Mouse (Mus musculus): ENCODE results near the gene Chmp4b. TPM values are rescaled to one million over a fixed set of nuclear protein-coding genes. Genes with fewer than 3 reads are reported as not detected.

The Chmp4b gene
- polyA plus RNA-seq, 2 experiments = 20.7 to 206 TPM

DNA sequence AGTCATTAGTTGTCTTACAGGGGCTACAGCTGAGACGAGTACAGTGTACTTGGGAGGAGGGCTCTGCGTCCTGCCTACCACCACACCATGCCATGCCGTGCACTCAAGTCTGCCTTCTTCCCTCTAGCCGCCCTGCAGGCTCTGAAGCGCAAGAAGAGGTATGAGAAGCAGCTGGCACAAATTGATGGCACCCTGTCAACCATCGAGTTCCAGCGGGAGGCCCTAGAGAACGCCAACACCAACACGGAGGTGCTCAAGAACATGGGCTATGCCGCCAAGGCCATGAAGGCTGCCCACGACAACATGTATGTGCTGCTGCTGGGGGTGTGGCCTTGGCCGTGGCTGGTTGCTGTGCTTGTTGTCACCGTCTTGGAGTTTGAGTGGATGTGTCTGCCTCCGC, 37.9 kb downstream of the Chmp4b start:
- no peak for ATAC-seq (ENCODE audit: low FRiP score, low read depth)
- Histone ChIP-seq H3K9ac (ENCODE audit: low read depth, low read length, severe bottlenecking) (no peak overlapping the region), H3K4me2 (replicated peaks; ENCODE audit: low read depth, low read length, severe bottlenecking) (no peak overlapping the region), H3K36me3 (ENCODE audit: control insufficient read depth, insufficient read depth, low read length) (peaks cover 55% of the 10 kb centered on the region), H3K4me3 (replicated peaks; ENCODE audit: low read length) (no peak overlapping the region), H3K4me1 (ENCODE audit: control insufficient read depth, insufficient read depth, low read length) (no peaks in the 10 kb centered on the region), H3K27me3 (ENCODE audit: control insufficient read depth, insufficient read depth, low read length) (no peaks in the 10 kb centered on the region), H3K9me3 (ENCODE audit: control insufficient read depth, low read length) (no peaks in the 10 kb centered on the region), H3K27ac (replicated peaks; ENCODE audit: low read depth, low read length) (no peak overlapping the region)
- no peak for TF ChIP-seq POLR2A (IDR thresholded peaks at IDR 0.05; ENCODE audit: borderline replicate concordance, extremely low read depth, insufficient read depth, insufficient read length)
- no peak for DNase-seq (ENCODE audit: low spot score)
- 90% methylated on average over 14 of the region's 14 CpGs for WGBS

DNA sequence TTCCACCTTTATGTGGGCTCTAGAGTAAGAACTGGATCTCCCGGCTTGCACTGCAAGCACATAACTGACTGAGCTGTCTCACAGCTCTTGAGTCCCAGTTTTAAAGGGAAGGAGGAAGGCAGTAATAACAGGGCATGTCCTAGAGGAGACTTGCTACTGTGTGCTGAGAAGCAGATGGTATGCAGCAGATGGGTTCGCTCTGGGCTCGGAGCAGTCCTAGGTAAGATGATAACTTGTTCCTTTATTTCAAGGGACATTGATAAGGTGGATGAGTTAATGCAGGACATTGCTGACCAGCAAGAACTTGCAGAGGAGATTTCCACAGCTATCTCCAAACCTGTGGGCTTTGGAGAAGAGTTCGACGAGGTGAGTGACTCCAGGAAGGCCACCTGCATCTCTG, 39.5 kb downstream of the Chmp4b start:
- no peaks in the 10 kb centered on the region for H3K9me3 ChIP-seq (ENCODE audit: control insufficient read depth, low read length)
- no peaks in the 10 kb centered on the region for H3K27me3 ChIP-seq (ENCODE audit: control insufficient read depth, insufficient read depth, low read length)
- peaks cover 62% of the 10 kb centered on the region for H3K36me3 ChIP-seq (ENCODE audit: control insufficient read depth, insufficient read depth, low read length)
- TF ChIP-seq POLR2A (IDR thresholded peaks at IDR 0.05; ENCODE audit: borderline replicate concordance, extremely low read depth, insufficient read depth, insufficient read length) = no peak
- 93% methylated on average over 5 of the region's 5 CpGs for WGBS
- no peak overlapping the region for H3K27ac ChIP-seq (replicated peaks; ENCODE audit: low read depth, low read length)
- no peak overlapping the region for H3K9ac ChIP-seq (ENCODE audit: low read depth, low read length, severe bottlenecking)
- ATAC-seq (ENCODE audit: low FRiP score, low read depth) (no peak), DNase-seq (ENCODE audit: low spot score) (no peak)
- no peak overlapping the region for H3K4me2 ChIP-seq (replicated peaks; ENCODE audit: low read depth, low read length, severe bottlenecking)
- H3K4me3 ChIP-seq (replicated peaks; ENCODE audit: low read length) = no peak overlapping the region
- H3K4me1 ChIP-seq (ENCODE audit: control insufficient read depth, insufficient read depth, low read length) = no peaks in the 10 kb centered on the region

DNA sequence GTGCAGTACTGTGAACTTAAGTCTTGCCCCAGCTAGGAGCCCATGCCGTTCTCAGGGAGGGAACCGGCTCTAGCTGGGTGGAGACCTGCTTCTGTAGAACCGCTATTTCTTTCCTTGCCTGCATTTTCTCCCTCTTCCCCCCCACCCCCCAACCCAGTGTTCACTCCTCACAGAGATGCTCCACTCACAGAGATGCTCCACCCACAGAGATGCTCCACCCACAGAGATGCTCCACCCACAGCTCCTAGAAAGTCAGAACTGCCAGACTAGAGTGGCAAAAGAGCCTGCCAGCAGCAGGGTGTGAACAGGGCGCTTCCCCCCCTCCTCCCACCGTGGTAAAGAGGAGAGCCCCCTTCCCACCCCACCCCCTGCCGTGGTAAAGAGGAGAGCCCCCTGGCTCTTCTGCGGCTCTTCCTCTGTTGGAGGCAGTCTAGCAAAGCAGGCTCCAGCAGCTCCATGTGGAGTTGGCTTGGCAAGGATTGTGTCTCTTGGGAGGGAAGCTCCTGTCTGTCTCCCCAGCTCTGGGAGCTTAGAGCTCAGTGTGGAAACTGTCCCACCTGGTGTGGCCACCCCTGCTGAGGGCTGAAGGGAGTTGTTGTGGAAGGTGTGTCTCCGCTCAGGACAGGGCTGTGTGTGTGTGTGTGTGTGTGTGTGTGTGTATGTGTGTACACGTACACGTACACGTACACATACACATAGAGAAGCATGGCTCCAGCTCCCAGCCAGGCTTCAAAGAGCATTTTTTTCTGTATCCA, 41.9 kb downstream of the Chmp4b start:
- Histone ChIP-seq H3K4me3 (replicated peaks; ENCODE audit: low read length) (no peak overlapping the region), H3K4me1 (ENCODE audit: control insufficient read depth, insufficient read depth, low read length) (no peaks in the 10 kb centered on the region), H3K9ac (ENCODE audit: low read depth, low read length, severe bottlenecking) (no peak overlapping the region), H3K27me3 (ENCODE audit: control insufficient read depth, insufficient read depth, low read length) (no peaks in the 10 kb centered on the region), H3K9me3 (ENCODE audit: control insufficient read depth, low read length) (no peaks in the 10 kb centered on the region), H3K4me2 (replicated peaks; ENCODE audit: low read depth, low read length, severe bottlenecking) (no peak overlapping the region), H3K27ac (replicated peaks; ENCODE audit: low read depth, low read length) (no peak overlapping the region), H3K36me3 (ENCODE audit: control insufficient read depth, insufficient read depth, low read length) (peaks cover 69% of the 10 kb centered on the region)
- DNase-seq (ENCODE audit: low spot score) (no peak), ATAC-seq (ENCODE audit: low FRiP score, low read depth) (no peak)
- 79% methylated on average over 8 of the region's 11 CpGs for WGBS
- no peak for TF ChIP-seq POLR2A (IDR thresholded peaks at IDR 0.05; ENCODE audit: borderline replicate concordance, extremely low read depth, insufficient read depth, insufficient read length)

DNA sequence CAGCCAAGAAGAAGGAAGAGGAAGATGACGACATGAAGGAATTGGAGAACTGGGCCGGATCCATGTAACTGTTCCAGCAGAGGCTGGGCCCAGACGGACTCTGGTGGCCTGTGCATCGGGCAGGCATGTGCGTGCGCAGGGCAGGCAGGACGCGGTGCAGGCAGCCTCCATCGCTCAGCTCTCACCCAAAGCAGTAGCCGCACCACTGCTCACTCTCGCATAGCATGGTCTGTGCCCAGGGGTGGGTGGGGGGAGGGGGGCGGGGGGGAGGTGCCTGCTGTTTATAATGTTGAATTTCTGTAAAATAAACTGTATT, 42.4 kb downstream of the Chmp4b start:
- Histone ChIP-seq H3K27ac (replicated peaks; ENCODE audit: low read depth, low read length) (no peak overlapping the region), H3K4me1 (ENCODE audit: control insufficient read depth, insufficient read depth, low read length) (no peaks in the 10 kb centered on the region), H3K9ac (ENCODE audit: low read depth, low read length, severe bottlenecking) (no peak overlapping the region), H3K36me3 (ENCODE audit: control insufficient read depth, insufficient read depth, low read length) (peaks cover 69% of the 10 kb centered on the region), H3K9me3 (ENCODE audit: control insufficient read depth, low read length) (no peaks in the 10 kb centered on the region), H3K27me3 (ENCODE audit: control insufficient read depth, insufficient read depth, low read length) (no peaks in the 10 kb centered on the region), H3K4me2 (replicated peaks; ENCODE audit: low read depth, low read length, severe bottlenecking) (no peak overlapping the region), H3K4me3 (replicated peaks; ENCODE audit: low read length) (no peak overlapping the region)
- DNase-seq (ENCODE audit: low spot score) (no peak), ATAC-seq (ENCODE audit: low FRiP score, low read depth) (no peak)
- WGBS = 90% methylated on average over 11 of the region's 12 CpGs
- no peak for TF ChIP-seq POLR2A (IDR thresholded peaks at IDR 0.05; ENCODE audit: borderline replicate concordance, extremely low read depth, insufficient read depth, insufficient read length)

DNA sequence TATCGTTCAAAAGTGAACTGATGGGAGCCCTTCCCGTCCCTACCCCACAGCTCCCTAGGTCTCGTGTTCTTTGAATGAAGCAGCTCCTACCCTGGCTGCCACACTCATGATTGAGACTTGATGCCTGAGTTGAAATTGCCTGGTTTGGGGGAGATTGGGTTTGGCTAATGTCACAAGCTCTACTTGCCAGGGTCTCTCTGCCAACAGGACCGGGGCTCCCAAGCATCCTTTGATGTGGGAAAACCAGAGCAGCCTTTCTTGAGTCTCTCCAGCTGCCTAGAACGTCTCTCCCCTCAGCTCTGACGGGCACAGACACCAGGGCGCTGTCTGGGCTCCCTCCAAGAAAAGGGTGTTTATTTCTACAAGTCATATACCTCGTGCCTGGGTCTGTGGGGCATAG, 44.2 kb downstream of the Chmp4b start:
- peaks cover 57% of the 10 kb centered on the region for H3K36me3 ChIP-seq (ENCODE audit: control insufficient read depth, insufficient read depth, low read length)
- no peak overlapping the region for H3K4me3 ChIP-seq (replicated peaks; ENCODE audit: low read length)
- TF ChIP-seq POLR2A (IDR thresholded peaks at IDR 0.05; ENCODE audit: borderline replicate concordance, extremely low read depth, insufficient read depth, insufficient read length) = no peak
- no peaks in the 10 kb centered on the region for H3K4me1 ChIP-seq (ENCODE audit: control insufficient read depth, insufficient read depth, low read length)
- DNase-seq (ENCODE audit: low spot score) = no peak
- no peaks in the 10 kb centered on the region for H3K9me3 ChIP-seq (ENCODE audit: control insufficient read depth, low read length)
- ATAC-seq (ENCODE audit: low FRiP score, low read depth) = no peak
- no peak overlapping the region for H3K4me2 ChIP-seq (replicated peaks; ENCODE audit: low read depth, low read length, severe bottlenecking)
- no peak overlapping the region for H3K9ac ChIP-seq (ENCODE audit: low read depth, low read length, severe bottlenecking)
- WGBS = 72% methylated on average over 8 of the region's 8 CpGs
- H3K27me3 ChIP-seq (ENCODE audit: control insufficient read depth, insufficient read depth, low read length) = no peaks in the 10 kb centered on the region
- no peak overlapping the region for H3K27ac ChIP-seq (replicated peaks; ENCODE audit: low read depth, low read length)
